Mouse (Mus musculus): Measurements from ENCODE around the gene Gm11077. TPM values are rescaled to one million over a fixed set of nuclear protein-coding genes. Genes with fewer than 3 reads are reported as not detected.

Gm11077 gene
- total RNA-seq, 1 experiment from 2014 or later = not detected

Other genes starting within 250 kb of the Gm11077 start
- gene Aebp2, start 106.6 kb upstream of the Gm11077 start, total RNA-seq (2017) = 58.4 and 60.2 TPM in 2 replicates